Mouse (Mus musculus) B cell, adult (primary cell): ENCODE results near the gene Gda. TPM values are rescaled to one million over a fixed set of nuclear protein-coding genes. Genes with fewer than 3 reads are reported as not detected.

Experiments used
- total RNA-seq: library from RNA; stranded (reverse); gene quantifications from 4 replicates; pipeline ENCODE4 v1.2.4, GENCODE M21; 2023; ENCODE audit not compliant: inconsistent age

Gene Gda
- 0.15 to 0.39 TPM (median 0.19 TPM) in 4 replicates for total RNA-seq

DNA sequence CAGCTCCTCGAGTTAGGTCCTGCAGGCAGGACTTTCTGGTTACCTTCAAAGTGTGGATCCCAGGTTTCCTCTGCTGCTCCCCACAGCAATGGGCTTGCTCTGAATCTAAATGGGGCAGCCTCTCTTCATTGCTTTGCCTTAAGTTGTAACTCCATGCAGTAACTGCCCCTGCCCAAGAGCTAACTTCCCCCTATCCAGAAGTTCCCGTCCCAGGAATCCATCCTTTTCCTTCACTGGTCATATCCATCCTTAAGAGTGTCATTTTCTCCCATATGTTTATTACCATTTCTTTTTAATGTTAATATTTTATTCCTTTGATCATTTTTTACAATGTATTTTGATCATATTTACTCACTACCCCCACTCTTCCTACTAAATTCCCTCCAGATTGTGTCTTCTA lies at the start of gene Gda:
TSS of gene Gda (minus strand) at position 101 of the 400 bp plus-strand sequence.

Other genes with a start within 250 kb of the Gda start
- gene Zfand5, start 201.2 kb downstream of the Gda start, total RNA-seq: 128 to 146 TPM (median 137 TPM) in 4 replicates
- gene 1110059E24Rik, start 179.5 kb upstream of the Gda start, total RNA-seq: 135 to 155 TPM (median 148 TPM) in 4 replicates
- gene Abhd17b, start 179.7 kb upstream of the Gda start, total RNA-seq: 150 to 158 TPM (median 152 TPM) in 4 replicates